Mouse (Mus musculus): Measurements from ENCODE around the gene Ndufa3. TPM values are rescaled to one million over a fixed set of nuclear protein-coding genes. Genes with fewer than 3 reads are reported as not detected.

Ndufa3 gene
- polyA plus RNA-seq, 1 experiment from 2014 or later = 1,026 TPM

Small RNA genes within 50 kb of the gene (microRNA-seq; reads per million reads assigned to microRNA genes)
- gene Gm25100 (not detected), gene Mir3572 (3.6 reads per million, percentile 9 among the genes with 10 or more reads in this experiment)

Other genes starting within 250 kb of the Ndufa3 start
- 0.28 and 0.63 TPM in 2 replicates for gene Cacng8, start 226.7 kb upstream of the Ndufa3 start, polyA plus RNA-seq (2014; fragmentation: Nextera tagmentation; extraction: Ambion mirVana)
- gene Cacng6, start 193.2 kb upstream of the Ndufa3 start, polyA plus RNA-seq (2014; fragmentation: Nextera tagmentation; extraction: Ambion mirVana) = 19.0 and 19.1 TPM in 2 replicates
- gene Tarm1, start 114.7 kb upstream of the Ndufa3 start, polyA plus RNA-seq (2014; fragmentation: Nextera tagmentation; extraction: Ambion mirVana) = not detected in 2 replicates
- 0.15 TPM in 2 replicates for gene Oscar, start 1.2 kb upstream of the Ndufa3 start, polyA plus RNA-seq (2014; fragmentation: Nextera tagmentation; extraction: Ambion mirVana)
- gene Tfpt, start 12.6 kb downstream of the Ndufa3 start, polyA plus RNA-seq (2014; fragmentation: Nextera tagmentation; extraction: Ambion mirVana) = 13.7 and 18.2 TPM in 2 replicates
- gene Prpf31, start 12.6 kb downstream of the Ndufa3 start, polyA plus RNA-seq (2014; fragmentation: Nextera tagmentation; extraction: Ambion mirVana) = 51.9 and 54.8 TPM in 2 replicates
- 30.4 and 32.4 TPM in 2 replicates for gene Cnot3, start 27.9 kb downstream of the Ndufa3 start, polyA plus RNA-seq (2014; fragmentation: Nextera tagmentation; extraction: Ambion mirVana)
- gene Leng1, start 48.5 kb downstream of the Ndufa3 start, polyA plus RNA-seq (2014; fragmentation: Nextera tagmentation; extraction: Ambion mirVana) = 15.5 and 16.0 TPM in 2 replicates
- 2.9 and 3.9 TPM in 2 replicates for gene Tmc4, start 60.2 kb downstream of the Ndufa3 start, polyA plus RNA-seq (2014; fragmentation: Nextera tagmentation; extraction: Ambion mirVana)
- gene Tsen34, start 75.5 kb downstream of the Ndufa3 start, polyA plus RNA-seq (2014; fragmentation: Nextera tagmentation; extraction: Ambion mirVana) = 205 and 234 TPM in 2 replicates
- 25.5 and 28.4 TPM in 2 replicates for gene Mboat7, start 76.2 kb downstream of the Ndufa3 start, polyA plus RNA-seq (2014; fragmentation: Nextera tagmentation; extraction: Ambion mirVana)
- 914 and 1,003 TPM in 2 replicates for gene Rps9, start 86.6 kb downstream of the Ndufa3 start, polyA plus RNA-seq (2014; fragmentation: Nextera tagmentation; extraction: Ambion mirVana)
- 0.27 and 0.97 TPM in 2 replicates for gene Pirb, start 103.0 kb downstream of the Ndufa3 start, polyA plus RNA-seq (2014; fragmentation: Nextera tagmentation; extraction: Ambion mirVana)
- gene Gm15448, start 208.3 kb downstream of the Ndufa3 start, polyA plus RNA-seq (2014; fragmentation: Nextera tagmentation; extraction: Ambion mirVana) = not detected in 2 replicates
- gene Pira2, start 227.7 kb downstream of the Ndufa3 start, polyA plus RNA-seq (2014; fragmentation: Nextera tagmentation; extraction: Ambion mirVana) = 0.15 TPM in 2 replicates